Mouse (Mus musculus) lung, embryonic 15.5 days (tissue): ENCODE measurements around the gene Akap7. TPM values are rescaled to one million over a fixed set of nuclear protein-coding genes. Genes with fewer than 3 reads are reported as not detected.
A peak's percentile ranks its signal among the peaks of the same experiment; 100 is the strongest.

Source experiments
- ATAC-seq: fragments of 200-750 bp; cut with Nextera tagmentation; 2 replicates; pipeline ENCODE4 v1.8.0; 2017; ENCODE audit warnings: moderate number of reproducible peaks, borderline replicate concordance; ENCODE audit not compliant: low FRiP score, low TSS enrichment; ENCODE audit errors: extremely low read depth
- H3K27ac ChIP-seq: fragments of 300-500 bp; sonication (generic); 2 replicates; pipeline ENCODE4 v1.5.1; 2015; ENCODE audit warnings: moderate library complexity, mild to moderate bottlenecking, inconsistent platforms
- H3K27me3 ChIP-seq: fragments of 300-500 bp; sonication (generic); 2 replicates; pipeline ENCODE4 v1.6.1; 2015; ENCODE audit warnings: inconsistent platforms
- H3K36me3 ChIP-seq: fragments of 300-500 bp; sonication (generic); 2 replicates; pipeline ENCODE4 v1.6.1; 2015; ENCODE audit warnings: inconsistent platforms
- H3K4me1 ChIP-seq: fragments of 300-500 bp; sonication (generic); 2 replicates; pipeline ENCODE4 v1.6.1; 2015; ENCODE audit warnings: inconsistent platforms
- H3K4me2 ChIP-seq: fragments of 300-500 bp; sonication (generic); 2 replicates; pipeline ENCODE4 v1.6.1; 2015; ENCODE audit warnings: inconsistent platforms, mild to moderate bottlenecking, moderate library complexity
- H3K4me3 ChIP-seq: fragments of 300-500 bp; sonication (generic); 2 replicates; pipeline ENCODE4 v1.5.1; 2015; ENCODE audit warnings: mild to moderate bottlenecking, inconsistent platforms
- H3K9ac ChIP-seq: fragments of 300-500 bp; sonication (generic); 2 replicates; pipeline ENCODE4 v1.6.1; 2015; ENCODE audit warnings: inconsistent platforms
- H3K9me3 ChIP-seq: fragments of 300-500 bp; sonication (generic); 2 replicates; pipeline ENCODE4 v1.6.1; 2016; ENCODE audit warnings: inconsistent platforms
- WGBS: fragments of 180-500 bp; shearing (Covaris S2); methylation state at CpG from one replicate; pipeline ENCODE4 v1.1.7; 2015; 5-methylcytosine and 5-hydroxymethylcytosine counted together
- polyA plus RNA-seq: library from polyadenylated mRNA; unstranded; fragments of >200 nt; fragmentation: Nextera tagmentation; extraction: Ambion mirVana; gene quantifications from 2 replicates; pipeline ENCODE4 v1.2.1, GENCODE M21; 2015

The Akap7 gene
- polyA plus RNA-seq, 1 experiment from 2014 or later: 25.4 TPM

GRCm38 (mm10) chr10:25250108-25250507 is 57.6 kb downstream of the Akap7 start:
- no peak for ATAC-seq
- Histone ChIP-seq H3K4me2 (no peak overlapping the region), H3K9ac (no peak overlapping the region), H3K27me3 (no peaks in the 10 kb centered on the region), H3K36me3 (no peaks in the 10 kb centered on the region), H3K27ac (no peak overlapping the region), H3K4me1 (no peaks in the 10 kb centered on the region), H3K9me3 (no peaks in the 10 kb centered on the region), H3K4me3 (no peak overlapping the region)
- WGBS: 36% methylated on average over 12 of the region's 12 CpGs

DNA sequence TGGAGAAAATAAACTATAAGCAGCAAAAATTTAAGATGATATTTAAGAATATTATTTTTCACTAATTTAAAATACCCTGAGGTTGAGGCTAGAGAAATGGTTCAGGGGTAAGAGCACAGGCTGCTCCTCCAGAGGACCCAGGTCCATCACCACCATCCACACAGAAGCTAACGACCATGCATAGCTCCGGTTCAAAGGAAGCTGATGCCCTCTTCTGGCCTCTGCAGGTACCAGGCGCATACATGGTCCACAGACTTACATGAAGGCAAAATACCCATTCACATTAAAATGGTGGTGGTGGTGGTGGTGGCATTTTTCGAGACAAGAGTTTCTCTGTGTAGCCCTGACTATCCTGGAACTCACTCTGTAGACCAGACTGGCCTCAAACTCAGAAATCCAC is 61.5 kb downstream of the Akap7 start:
- Histone ChIP-seq H3K4me1 (no peaks in the 10 kb centered on the region), H3K9me3 (no peaks in the 10 kb centered on the region), H3K27ac (no peak overlapping the region), H3K36me3 (no peaks in the 10 kb centered on the region), H3K9ac (no peak overlapping the region), H3K4me2 (no peak overlapping the region), H3K4me3 (no peak overlapping the region), H3K27me3 (no peaks in the 10 kb centered on the region)
- WGBS: 48% methylated on average over 4 of the region's 4 CpGs
- ATAC-seq: no peak

DNA sequence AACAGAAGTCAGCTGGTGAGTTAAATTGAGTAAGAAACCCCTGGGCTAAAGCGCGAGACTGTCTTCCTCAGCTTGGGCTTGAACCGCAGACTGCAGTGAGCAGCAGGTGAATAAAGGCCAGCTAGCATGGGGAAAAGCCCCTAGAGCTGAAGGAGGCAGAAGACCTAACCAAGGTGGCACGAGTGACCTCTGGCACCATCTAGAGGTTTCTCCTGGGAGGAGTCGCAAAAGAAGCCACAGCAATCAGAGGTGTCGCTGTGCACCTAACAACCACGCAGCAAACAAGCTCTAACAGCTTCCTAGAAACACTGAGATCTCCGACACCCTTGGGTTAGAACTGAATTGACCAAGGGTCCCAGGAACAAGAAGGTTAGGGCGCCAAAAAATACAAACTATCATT is 68.5 kb downstream of the Akap7 start:
- H3K27me3 ChIP-seq: no peaks in the 10 kb centered on the region

DNA sequence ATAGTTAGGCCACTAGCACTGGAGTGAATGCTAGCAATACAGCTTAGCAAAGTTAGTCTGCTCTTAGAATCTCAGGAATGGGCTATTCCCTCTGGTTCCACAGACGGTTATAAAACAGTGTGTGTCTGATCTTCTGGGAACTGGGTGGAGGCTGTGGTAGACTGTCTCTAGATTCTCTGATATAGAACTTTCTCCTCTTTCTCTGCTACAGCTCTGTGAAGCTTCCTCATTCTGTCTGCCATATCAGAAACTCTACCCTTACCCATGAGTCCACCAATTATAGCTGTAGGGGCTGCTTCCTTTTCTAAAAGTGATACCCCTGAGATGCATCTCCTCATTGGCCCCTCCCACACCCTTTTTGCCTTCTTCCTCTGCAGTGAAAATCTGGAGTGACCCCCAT is 73.6 kb downstream of the Akap7 start:
- Histone ChIP-seq H3K4me2 (no peak overlapping the region), H3K36me3 (no peaks in the 10 kb centered on the region), H3K4me1 (0 out of 2 replicates have a peak, but pooled peaks cover 3% of the 10 kb centered on the region), H3K9ac (no peak overlapping the region), H3K27ac (no peak overlapping the region), H3K4me3 (no peak overlapping the region), H3K9me3 (no peaks in the 10 kb centered on the region), H3K27me3 (no peaks in the 10 kb centered on the region)
- ATAC-seq: no peak
- 50% methylated on average over 1 of the region's 1 CpGs for WGBS

More for the DNA sequence above, 68.5 kb downstream of the Akap7 start:
- H3K4me2 ChIP-seq: no peak overlapping the region
- ATAC-seq: no peak
- H3K4me1 ChIP-seq: no peaks in the 10 kb centered on the region
- no peak overlapping the region for H3K27ac ChIP-seq
- H3K4me3 ChIP-seq: no peak overlapping the region
- H3K9ac ChIP-seq: no peak overlapping the region
- H3K36me3 ChIP-seq: no peaks in the 10 kb centered on the region
- 32% methylated on average over 9 of the region's 9 CpGs for WGBS
- no peaks in the 10 kb centered on the region for H3K9me3 ChIP-seq

- H3K27ac ChIP-seq: no peak overlapping the region
Observed at GRCm38 (mm10) chr10:25232700-25233099, 75.0 kb downstream of the Akap7 start.

DNA sequence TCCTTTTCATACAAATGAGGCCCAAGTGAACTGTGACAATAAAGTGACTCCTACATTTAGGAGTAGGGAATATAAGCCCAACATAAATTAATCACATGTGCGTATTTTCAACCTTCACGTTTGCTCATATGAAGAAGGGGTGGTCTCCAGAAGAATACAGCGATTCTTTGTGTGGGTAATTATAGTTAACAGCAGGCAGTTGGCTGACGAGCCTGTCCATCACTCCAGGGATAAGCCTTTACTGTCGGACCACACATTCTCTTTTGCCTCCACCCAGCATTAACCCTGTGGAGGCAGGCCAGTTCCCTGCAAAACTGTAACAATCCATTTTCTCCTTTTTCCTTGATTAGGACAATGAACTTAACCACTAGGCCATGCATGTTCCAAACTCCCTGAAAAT is 76.3 kb downstream of the Akap7 start:
- H3K27me3 ChIP-seq: no peaks in the 10 kb centered on the region
- 44% methylated on average over 5 of the region's 5 CpGs for WGBS
- H3K4me1 ChIP-seq: peaks cover 12% of the 10 kb centered on the region
- no peaks in the 10 kb centered on the region for H3K36me3 ChIP-seq
- H3K9me3 ChIP-seq: no peaks in the 10 kb centered on the region
- no peak overlapping the region for H3K4me2 ChIP-seq
- no peak overlapping the region for H3K4me3 ChIP-seq
- H3K27ac ChIP-seq: no peak overlapping the region
- no peak for ATAC-seq
- H3K9ac ChIP-seq: no peak overlapping the region

More at GRCm38 (mm10) chr10:25232700-25233099, 75.0 kb downstream of the Akap7 start:
- WGBS: 22% methylated on average over 3 of the region's 3 CpGs
- Histone ChIP-seq H3K27me3 (no peaks in the 10 kb centered on the region), H3K4me3 (no peak overlapping the region), H3K4me1 (peaks cover 12% of the 10 kb centered on the region), H3K4me2 (no peak overlapping the region), H3K36me3 (no peaks in the 10 kb centered on the region), H3K9ac (no peak overlapping the region), H3K9me3 (no peaks in the 10 kb centered on the region)
- ATAC-seq: no peak

DNA sequence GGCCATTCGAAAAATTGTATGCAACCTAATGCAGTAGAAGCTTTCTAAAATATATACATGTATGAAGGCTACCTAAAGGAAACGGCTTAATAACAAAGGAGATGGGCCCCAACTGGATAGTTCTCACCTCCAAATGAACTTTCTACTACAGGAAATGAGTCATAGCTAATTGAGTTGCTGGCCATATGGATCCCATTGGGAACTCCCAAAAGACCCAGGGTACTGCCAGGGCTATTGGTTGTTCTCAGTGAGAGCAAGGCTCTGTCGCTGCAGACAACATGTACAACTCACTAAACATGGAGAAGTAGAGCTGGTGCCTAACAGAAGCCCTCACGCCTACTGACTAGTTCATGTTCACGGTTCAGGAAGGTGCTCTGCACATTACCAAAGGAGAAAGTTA is 83.3 kb downstream of the Akap7 start:
- Histone ChIP-seq H3K27me3 (no peaks in the 10 kb centered on the region), H3K9ac (no peak overlapping the region), H3K4me2 (no peak overlapping the region), H3K36me3 (0 out of 2 replicates have a peak, but pooled peaks cover 3% of the 10 kb centered on the region), H3K9me3 (no peaks in the 10 kb centered on the region), H3K4me1 (peaks cover 12% of the 10 kb centered on the region), H3K4me3 (no peak overlapping the region), H3K27ac (no peak overlapping the region)
- WGBS: 83% methylated on average over 5 of the region's 5 CpGs
- no peak for ATAC-seq

- 84% methylated on average over 3 of the region's 3 CpGs for whole genome bisulfite sequencing
- H3K27ac ChIP-seq: no peak overlapping the region
- ATAC-seq: no peak
Observed at GRCm38 (mm10) chr10:25220754-25221153, 86.9 kb downstream of the Akap7 start.

GRCm38 (mm10) chr10:25219901-25220495 is 87.7 kb downstream of the Akap7 start:
- whole genome bisulfite sequencing: 79% methylated on average over 15 of the region's 15 CpGs
- H3K36me3 ChIP-seq: 0 out of 2 replicates have a peak, but pooled peaks cover 3% of the 10 kb centered on the region
- H3K9ac ChIP-seq: no peak overlapping the region
- no peak for ATAC-seq
- H3K4me1 ChIP-seq: no peaks in the 10 kb centered on the region
- no peaks in the 10 kb centered on the region for H3K27me3 ChIP-seq
- H3K4me2 ChIP-seq: no peak overlapping the region
- no peak overlapping the region for H3K4me3 ChIP-seq
- H3K9me3 ChIP-seq: no peaks in the 10 kb centered on the region
- no peak overlapping the region for H3K27ac ChIP-seq

More at GRCm38 (mm10) chr10:25220754-25221153, 86.9 kb downstream of the Akap7 start:
- Histone ChIP-seq H3K4me2 (no peak overlapping the region), H3K27me3 (no peaks in the 10 kb centered on the region), H3K36me3 (0 out of 2 replicates have a peak, but pooled peaks cover 3% of the 10 kb centered on the region), H3K4me1 (no peaks in the 10 kb centered on the region), H3K9ac (no peak overlapping the region), H3K4me3 (no peak overlapping the region), H3K9me3 (no peaks in the 10 kb centered on the region)

DNA sequence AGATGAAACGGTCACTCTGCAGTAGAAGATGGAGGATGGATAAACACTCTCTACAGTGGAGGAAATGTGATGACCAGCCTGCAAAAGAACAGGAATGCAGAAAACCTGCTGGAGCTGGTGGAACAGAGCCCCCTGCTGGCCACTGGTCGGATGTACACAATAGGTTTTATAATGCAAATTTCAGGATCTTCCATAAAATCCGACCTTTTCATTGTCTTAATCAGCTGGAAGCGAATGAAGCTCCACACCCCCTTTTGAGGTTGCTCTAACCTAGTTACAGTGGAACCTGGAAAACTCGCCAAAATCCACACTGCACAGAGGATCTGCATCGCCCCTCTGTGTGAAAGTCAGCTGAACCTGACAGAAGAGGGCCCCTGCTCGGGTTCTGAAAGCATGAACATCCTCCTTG is 88.4 kb downstream of the Akap7 start:
- Histone ChIP-seq H3K4me3 (no peak overlapping the region), H3K4me1 (no peaks in the 10 kb centered on the region), H3K4me2 (no peak overlapping the region), H3K27ac (no peak overlapping the region), H3K9ac (no peak overlapping the region), H3K27me3 (no peaks in the 10 kb centered on the region), H3K9me3 (no peaks in the 10 kb centered on the region), H3K36me3 (0 out of 2 replicates have a peak, but pooled peaks cover 3% of the 10 kb centered on the region)
- ATAC-seq: peak; percentile 49; the same call in 1 of the 2 replicates
- WGBS: 23% methylated on average over 7 of the region's 7 CpGs

GRCm38 (mm10) chr10:25218746-25219145 is 88.9 kb downstream of the Akap7 start:
- WGBS: 64% methylated on average over 7 of the region's 7 CpGs
- Histone ChIP-seq H3K4me3 (no peak overlapping the region), H3K27me3 (no peaks in the 10 kb centered on the region), H3K4me1 (no peaks in the 10 kb centered on the region), H3K4me2 (no peak overlapping the region), H3K36me3 (0 out of 2 replicates have a peak, but pooled peaks cover 3% of the 10 kb centered on the region), H3K27ac (no peak overlapping the region), H3K9ac (no peak overlapping the region), H3K9me3 (no peaks in the 10 kb centered on the region)
- ATAC-seq: no peak

GRCm38 (mm10) chr10:25215977-25216376 is 91.7 kb downstream of the Akap7 start:
- 82% methylated on average over 3 of the region's 3 CpGs for WGBS
- no peak for ATAC-seq
- H3K4me1 ChIP-seq: no peaks in the 10 kb centered on the region

More at GRCm38 (mm10) chr10:25215977-25216376, 91.7 kb downstream of the Akap7 start:
- Histone ChIP-seq H3K27ac (no peak overlapping the region), H3K27me3 (no peaks in the 10 kb centered on the region), H3K9ac (no peak overlapping the region), H3K36me3 (0 out of 2 replicates have a peak, but pooled peaks cover 3% of the 10 kb centered on the region), H3K4me3 (no peak overlapping the region), H3K4me2 (no peak overlapping the region), H3K9me3 (no peaks in the 10 kb centered on the region)
